Mouse (Mus musculus) MEL (cell line): ENCODE data around the gene Smg1. TPM values are rescaled to one million over a fixed set of nuclear protein-coding genes. Genes with fewer than 3 reads are reported as not detected.
A peak's percentile ranks its signal among the peaks of the same experiment; 100 is the strongest.

Experiments
- DNase-seq: peaks from one replicate; pipeline ENCODE4 v3.0.0; 2011; ENCODE audit warnings: low read depth, low spot score
- H3K27ac ChIP-seq: 2 replicates; pipeline ENCODE4 v1.5.1; 2012; ENCODE audit warnings: low read depth, mild to moderate bottlenecking, control low read depth, low read length, moderate library complexity; ENCODE audit not compliant: control insufficient read depth
- H3K27me3 ChIP-seq, 2 experiments: fragments of 150-350 bp in 1 of 2; sonication (generic) in 1 of 2; 2 replicates each; pipeline ENCODE4 v1.6.1; 2012; ENCODE audit warnings: low read length in 2 of 2, mild to moderate bottlenecking in 2 of 2, improper control_type of control experiment in 1 of 2, moderate library complexity in 1 of 2; ENCODE audit not compliant: insufficient read depth in 2 of 2, control insufficient read depth in 1 of 2
- H3K36me3 ChIP-seq, 2 experiments: 2 replicates each; pipeline ENCODE4 v1.6.1; 2012 to 2014; ENCODE audit warnings: low read length in 2 of 2, improper control_type of control experiment in 1 of 2, inconsistent platforms in 1 of 2, mild to moderate bottlenecking in 1 of 2; ENCODE audit not compliant: insufficient read depth in 2 of 2, control insufficient read depth in 1 of 2
- H3K4me1 ChIP-seq, 2 experiments: fragments of 150-350 bp in 1 of 2; sonication (generic) in 1 of 2; 2 replicates each; pipeline ENCODE4 v1.6.1; 2012; ENCODE audit warnings: low read length in 2 of 2, improper control_type of control experiment in 1 of 2, mild to moderate bottlenecking in 1 of 2; ENCODE audit not compliant: insufficient read depth in 2 of 2, control insufficient read depth in 1 of 2
- H3K4me3 ChIP-seq, 2 experiments: fragments of 150-350 bp in 1 of 2; sonication (generic) in 1 of 2; 2 replicates each; pipeline ENCODE4 v1.5.1; 2012; ENCODE audit warnings: low read depth in 2 of 2, low read length in 2 of 2, mild to moderate bottlenecking in 2 of 2, moderate library complexity in 2 of 2, control low read depth in 1 of 2, improper control_type of control experiment in 1 of 2; ENCODE audit not compliant: control insufficient read depth in 1 of 2, insufficient read depth in 1 of 2
- H3K79me2 ChIP-seq: 2 replicates; pipeline ENCODE4 v1.6.1; 2012; ENCODE audit warnings: mild to moderate bottlenecking, low read length, moderate library complexity; ENCODE audit not compliant: control insufficient read depth, poor library complexity, insufficient read depth
- H3K9ac ChIP-seq: 2 replicates; pipeline ENCODE4 v1.6.1; 2012; ENCODE audit warnings: low read depth, mild to moderate bottlenecking, control low read depth, low read length, moderate library complexity; ENCODE audit not compliant: control insufficient read depth, poor library complexity, severe bottlenecking
- H3K9me3 ChIP-seq: fragments of 150-350 bp; sonication (generic); replicated peaks from 2 replicates; pipeline ENCODE4 v1.6.1; 2012; ENCODE audit warnings: mild to moderate bottlenecking, low read length, improper control_type of control experiment, moderate library complexity; ENCODE audit not compliant: insufficient read depth
- CHD1 ChIP-seq: IDR thresholded peaks from 2 replicates; pipeline ENCODE4 v1.6.1; 2012; ENCODE audit warnings: low read depth, mild to moderate bottlenecking, inconsistent platforms, low read length, improper control_type of control experiment
- EP300 ChIP-seq, 2 experiments: IDR thresholded peaks; 2 replicates each; pipeline ENCODE4 v1.6.1; 2011; ENCODE audit warnings: improper control_type of control experiment in 2 of 2, low read length in 2 of 2, low read depth in 1 of 2, mild to moderate bottlenecking in 1 of 2
- ETS1 ChIP-seq: IDR thresholded peaks from 2 replicates; pipeline ENCODE4 v1.6.1; 2012; ENCODE audit warnings: low read depth, mild to moderate bottlenecking, inconsistent platforms, low read length, improper control_type of control experiment, moderate library complexity
- GATA1 ChIP-seq: IDR thresholded peaks from 2 replicates; pipeline ENCODE4 v1.6.1; 2011; ENCODE audit warnings: low read depth, low read length, improper control_type of control experiment
- KAT2A ChIP-seq: conservative IDR thresholded peaks from 2 replicates; pipeline ENCODE4 v1.6.1; 2012; ENCODE audit warnings: low read depth, low read length, improper control_type of control experiment, inconsistent platforms
- MAX ChIP-seq: IDR thresholded peaks from 2 replicates; pipeline ENCODE4 v1.6.1; 2011; ENCODE audit warnings: low read length, improper control_type of control experiment
- MYB ChIP-seq: IDR thresholded peaks from 2 replicates; pipeline ENCODE4 v1.6.1; 2011; ENCODE audit warnings: mild to moderate bottlenecking, low read depth, low read length, improper control_type of control experiment
- MYC ChIP-seq: IDR thresholded peaks from 2 replicates; pipeline ENCODE4 v1.6.1; 2011; ENCODE audit warnings: low read depth, mild to moderate bottlenecking, low read length, improper control_type of control experiment, moderate library complexity
- NRF1 ChIP-seq: IDR thresholded peaks from 2 replicates; pipeline ENCODE4 v1.6.1; 2014; ENCODE audit warnings: low read depth, mild to moderate bottlenecking, inconsistent platforms, low read length, improper control_type of control experiment, moderate library complexity; ENCODE audit not compliant: poor library complexity, insufficient read depth, severe bottlenecking
- POLR2A ChIP-seq, 2 experiments: IDR thresholded peaks; 2 replicates each; pipeline ENCODE4 v1.6.1; 2011 to 2012; ENCODE audit warnings: low read length in 2 of 2, mild to moderate bottlenecking in 2 of 2, control low read depth in 1 of 2, improper control_type of control experiment in 1 of 2, low read depth in 1 of 2, moderate library complexity in 1 of 2; ENCODE audit not compliant: control insufficient read depth in 1 of 2, insufficient read depth in 1 of 2, poor library complexity in 1 of 2
- POLR2AphosphoS2 ChIP-seq: IDR thresholded peaks from 2 replicates; pipeline ENCODE4 v1.6.1; 2011; ENCODE audit warnings: low read length, improper control_type of control experiment
- USF1 ChIP-seq: IDR thresholded peaks from 2 replicates; pipeline ENCODE4 v1.6.1; 2014; ENCODE audit warnings: low read depth, mild to moderate bottlenecking, inconsistent platforms, low read length, improper control_type of control experiment, moderate library complexity
- ZMIZ1 ChIP-seq: IDR thresholded peaks from 2 replicates; pipeline ENCODE4 v1.6.1; 2012; ENCODE audit warnings: low read depth, mild to moderate bottlenecking, inconsistent platforms, low read length, improper control_type of control experiment, moderate library complexity
- polyA plus RNA-seq, 2 experiments: library from polyadenylated mRNA; stranded (reverse) in 1 of 2; unstranded in 1 of 2; fragments of >175 nt in 1 of 2; fragments of >200 nt in 1 of 2; gene quantifications; 2 replicates each; pipeline versions ENCODE4 v1.2.1 to v1.2.4; 2012; ENCODE audit warnings: low replicate concordance in 2 of 2, low read depth in 1 of 2; ENCODE audit not compliant: insufficient read length in 2 of 2, insufficient read depth in 1 of 2, missing spikeins in 1 of 2
- total RNA-seq: library from RNA; depleted of rRNA; stranded (reverse); fragments of 300-350 nt; gene quantifications from 2 replicates; pipeline ENCODE4 v1.2.3, GENCODE M21; 2012

Smg1 gene
- total and polyA plus RNA-seq, 3 experiments, result 24.2 to 49.6 (median 32.6) TPM

DNA sequence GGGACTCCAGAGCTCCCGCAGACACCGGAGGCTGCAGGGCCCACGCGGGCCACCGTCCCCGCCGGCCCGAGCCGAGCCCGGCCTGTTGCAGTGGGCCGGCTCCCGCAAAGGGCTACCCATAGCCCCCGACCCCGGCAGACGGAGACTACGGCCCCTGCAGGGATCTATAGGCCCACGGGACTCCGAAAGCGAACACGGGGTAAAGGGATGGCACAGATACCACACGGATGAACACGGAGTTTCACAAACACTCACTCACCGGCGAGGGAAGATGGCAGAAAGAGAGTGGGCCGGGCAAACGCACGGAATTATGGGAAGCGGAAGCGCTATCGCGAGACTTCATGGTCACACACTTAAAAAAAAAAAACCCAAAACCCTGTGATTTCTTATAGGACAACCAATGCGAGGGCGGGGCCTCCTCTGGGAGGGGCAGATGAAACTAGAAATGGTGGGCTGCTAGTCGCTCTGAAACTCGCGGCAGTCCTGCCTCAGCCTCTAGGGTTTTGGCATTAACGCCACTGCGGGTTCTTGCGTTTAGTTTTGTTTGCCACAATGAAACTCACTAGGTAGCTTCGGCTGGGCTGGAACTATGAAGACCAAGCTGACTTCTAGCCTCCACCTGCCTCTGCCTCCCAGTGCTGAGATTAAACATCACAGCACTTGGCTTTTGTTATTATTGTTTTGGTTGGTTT is 127.4 kb downstream of the Smg1 start, which contains the start of gene Rps15a (continued):
- TF ChIP-seq EP300 (IDR thresholded peaks at IDR 0.05; ENCODE audit: low read depth in 1 of 2, low read length in 2 of 2) (no peak), NRF1 (no peak)

DNA sequence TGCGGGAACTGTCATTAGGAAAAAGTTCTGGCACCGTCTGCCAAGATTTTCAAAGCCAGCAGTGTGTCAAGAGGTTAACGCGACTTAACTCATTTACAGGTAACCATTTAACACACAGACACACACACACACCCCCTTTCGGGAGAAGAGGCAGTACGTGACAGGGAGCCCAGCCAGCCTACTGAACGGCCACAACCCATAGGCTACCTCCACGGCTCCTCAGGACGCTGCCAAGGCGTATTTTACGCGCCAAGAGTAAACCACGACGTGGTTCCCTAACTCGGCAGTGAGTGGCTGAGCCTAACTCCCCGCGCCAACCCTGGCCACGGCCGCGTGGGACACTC is 128.0 kb downstream of the Smg1 start:
- peak overlapping the region; percentile 72 to 95 for H3K4me3 ChIP-seq
- H3K36me3 ChIP-seq, result peaks cover 31 to 59% of the 10 kb centered on the region in 2 experiments
- peaks cover 15 to 30% of the 10 kb centered on the region in 2 experiments for H3K4me1 ChIP-seq
- H3K27me3 ChIP-seq, result no peaks in the 10 kb centered on the region
- H3K79me2 ChIP-seq, result peaks cover 57% of the 10 kb centered on the region
- peak overlapping the region; percentile 96 for H3K9ac ChIP-seq
- no peak for DNase-seq
- TF ChIP-seq KAT2A (no peak), POLR2AphosphoS2 (peak; percentile 46; the same call in 1 of the 2 replicates)
- TF ChIP-seq, all 39 proteins: peak for 1
- Histone ChIP-seq H3K27ac (peak overlapping the region; percentile 80), H3K9me3 (no peaks in the 10 kb centered on the region)

DNA sequence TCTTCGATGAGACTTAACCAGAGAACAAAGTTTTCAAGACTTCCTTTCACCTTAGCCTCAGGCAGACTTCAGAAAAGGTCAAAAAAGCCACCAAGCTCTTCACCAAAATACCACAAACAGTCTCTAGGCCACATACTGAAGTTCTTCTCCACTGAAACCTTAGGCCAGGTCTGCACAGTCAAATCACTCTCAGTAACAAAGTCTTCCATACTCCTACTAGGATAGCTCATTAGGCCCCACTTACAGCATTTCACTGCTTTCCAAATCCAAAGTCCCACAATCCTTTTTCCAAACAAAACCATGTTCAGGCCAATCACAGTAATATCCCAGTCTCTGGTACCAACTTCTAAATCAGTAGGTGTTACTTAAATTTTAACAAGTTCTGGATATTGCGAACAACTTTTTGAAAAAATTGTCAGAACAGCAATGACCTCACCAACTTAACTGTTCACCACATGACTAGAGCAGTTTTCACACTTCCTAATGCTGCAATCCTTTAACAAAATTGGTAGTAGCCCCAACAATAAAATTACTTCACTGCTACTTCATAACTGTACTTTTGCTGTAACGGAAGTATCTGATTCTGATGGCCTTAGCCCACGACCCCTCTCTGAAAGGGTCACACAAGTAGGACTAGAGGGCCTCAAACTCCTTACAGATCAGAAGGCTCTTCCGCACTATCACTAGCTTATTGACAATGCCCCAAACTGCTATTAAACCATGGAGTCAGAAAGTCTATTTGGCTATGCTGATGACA is 129.8 kb downstream of the Smg1 start:
- peak; percentile 37 for DNase-seq
- Histone ChIP-seq H3K27ac (peak overlapping the region; percentile 80), H3K9ac (peak overlapping the region; percentile 96), H3K4me1 (peaks cover 8 to 32% of the 10 kb centered on the region in 2 experiments), H3K9me3 (no peaks in the 10 kb centered on the region), H3K4me3 (peak overlapping the region; percentile 72 to 95), H3K27me3 (no peaks in the 10 kb centered on the region), H3K79me2 (peaks cover 69% of the 10 kb centered on the region), H3K36me3 (peaks cover 42 to 60% of the 10 kb centered on the region in 2 experiments)
- TF ChIP-seq ZMIZ1 (0 out of 2 replicates have a peak, but pooled peaks have one; percentile 27), MYC (0 out of 2 replicates have a peak, but pooled peaks have one; percentile 48), MAX (no peak)

DNA sequence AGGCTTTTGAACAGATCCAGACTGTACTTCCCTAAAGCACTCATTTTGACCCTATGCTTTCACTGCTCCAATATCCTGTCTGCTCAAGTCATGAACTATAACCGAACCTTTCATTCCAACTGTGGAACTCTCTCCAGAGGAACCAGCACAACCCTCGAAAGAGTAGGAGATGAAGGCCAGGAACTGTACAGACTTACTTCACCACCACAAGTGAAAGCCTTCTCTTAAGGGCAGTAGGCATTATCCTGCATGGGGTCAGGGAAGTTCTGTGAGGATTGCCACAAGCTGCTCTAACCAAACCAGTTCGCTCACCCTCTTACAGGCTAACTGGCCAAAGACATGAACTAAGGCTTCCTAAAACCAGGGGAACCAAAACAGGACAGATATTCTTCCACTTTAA is 132.3 kb downstream of the Smg1 start:
- TF ChIP-seq POLR2A (IDR thresholded peaks at IDR 0.05; ENCODE audit: control insufficient read depth in 1 of 2, insufficient read depth in 1 of 2, low read depth in 1 of 2, low read length in 2 of 2, poor library complexity in 1 of 2), result 0 out of 4 replicates have a peak, but pooled peaks of 1 of the 2 experiments have one; percentile 30
- TF ChIP-seq POLR2AphosphoS2, result peak; percentile 59; the same call in 1 of the 2 replicates
- TF ChIP-seq USF1, result no peak
- TF ChIP-seq EP300 (IDR thresholded peaks at IDR 0.05; ENCODE audit: low read depth in 1 of 2, low read length in 2 of 2), result no peak
- no peak for TF ChIP-seq MAX
- TF ChIP-seq ETS1, result no peak
- TF ChIP-seq GATA1, result no peak
- 0 out of 2 replicates have a peak, but pooled peaks have one; percentile 30 for TF ChIP-seq CHD1
- no peak for TF ChIP-seq MYB
- Histone ChIP-seq H3K79me2 (peaks cover 68% of the 10 kb centered on the region), H3K9me3 (no peaks in the 10 kb centered on the region), H3K9ac (peak overlapping the region; percentile 96), H3K27me3 (no peaks in the 10 kb centered on the region), H3K36me3 (peaks cover 50 to 70% of the 10 kb centered on the region in 2 experiments), H3K4me1 (peaks cover 0 to 31% of the 10 kb centered on the region in 2 experiments; a peak in 2 of 4 replicates), H3K4me3 (peak overlapping the region; percentile 72 to 95), H3K27ac (peak overlapping the region; percentile 22)
- DNase-seq, result peak; percentile 49
